In the genomic region with DNA sequence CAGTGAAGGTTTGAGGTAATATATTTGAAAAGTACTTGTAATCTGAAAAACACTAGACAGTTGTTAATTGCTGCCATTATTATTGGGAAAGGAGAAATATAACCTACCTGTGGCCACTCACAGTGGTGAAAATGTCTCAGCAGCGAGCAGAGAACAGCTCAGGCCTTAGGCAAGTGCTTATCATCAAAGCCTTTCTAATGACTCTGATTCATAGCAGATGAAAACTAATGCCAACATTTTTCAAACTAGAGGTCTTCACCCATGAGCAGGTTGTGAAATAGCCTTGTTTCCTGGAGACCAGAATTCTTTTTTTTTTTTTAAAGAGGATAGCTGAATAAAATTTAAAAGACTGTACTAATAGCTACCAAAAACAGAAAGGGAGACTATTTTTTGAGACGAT, we compare ENCODE assay signal across 29 mouse cellular contexts.
DNase-seq lines count a peak whose midpoint lies in the region; ATAC-seq lines count a peak whose summit lies in the region.
"Had no signal": no experiment of that assay in that cellular context is flagged by ENCODE, and none has a peak within 500 bp of the region (broad histone marks: within the 10 kb centered on the region; RNA-seq: fewer than 3 reads in every experiment).

No protein-coding gene starts in this region.

- WGBS in embryonic facial prominence, embryonic 11.5 days, result 57% methylated on average over 2 of the region's 2 CpGs
- WGBS in embryonic facial prominence, embryonic 10.5 days, result 69% methylated on average over 2 of the region's 2 CpGs

- H3K4me2 ChIP-seq in embryonic facial prominence, embryonic 11.5 days (ENCODE audit: low read depth, low read length), result no peak overlapping the region
- H3K4me2 ChIP-seq: embryonic facial prominence, embryonic 12.5 days; embryonic facial prominence, embryonic 15.5 days; forebrain, embryonic 13.5 days; heart, embryonic 11.5 days; hindbrain, embryonic 13.5 days; intestine, embryonic 15.5 days had no signal

- no peak overlapping the region for H3K4me3 ChIP-seq in embryonic facial prominence, embryonic 11.5 days (ENCODE audit: low read depth, low read length)
- no peak overlapping the region for H3K4me3 ChIP-seq in embryonic facial prominence, embryonic 10.5 days
- H3K4me3 ChIP-seq: embryonic facial prominence, embryonic 12.5 days; embryonic facial prominence, embryonic 15.5 days; forebrain, embryonic 10.5 days; forebrain, embryonic 13.5 days; hindbrain, embryonic 13.5 days; intestine, embryonic 15.5 days had no signal

- H3K27ac ChIP-seq in embryonic facial prominence, embryonic 11.5 days (replicated peaks; ENCODE audit: low read depth, low read length), result no peak overlapping the region
- no peak overlapping the region for H3K27ac ChIP-seq in embryonic facial prominence, embryonic 10.5 days (replicated peaks)
- H3K27ac ChIP-seq: embryonic facial prominence, embryonic 12.5 days; embryonic facial prominence, embryonic 15.5 days; forebrain, embryonic 10.5 days; forebrain, embryonic 13.5 days; hindbrain, embryonic 13.5 days; intestine, embryonic 15.5 days had no signal

- H3K36me3 ChIP-seq in embryonic facial prominence, embryonic 11.5 days (replicated peaks; ENCODE audit: control insufficient read depth, insufficient read depth, low read depth, low read length), result no peaks in the 10 kb centered on the region
- no peaks in the 10 kb centered on the region for H3K36me3 ChIP-seq in embryonic facial prominence, embryonic 10.5 days (replicated peaks)
- H3K36me3 ChIP-seq: embryonic facial prominence, embryonic 12.5 days; embryonic facial prominence, embryonic 15.5 days; forebrain, embryonic 10.5 days; G1E; hindbrain, embryonic 13.5 days; intestine, embryonic 15.5 days had no signal

- no peak for ATAC-seq in embryonic facial prominence, embryonic 11.5 days (replicated peaks; ENCODE audit: insufficient number of reproducible peaks, low FRiP score, low TSS enrichment, low read depth)
- ATAC-seq: forebrain, embryonic 13.5 days; forebrain, embryonic 16.5 days; hindbrain, embryonic 16.5 days; intestine, embryonic 15.5 days had no signal

- H3K9me3 ChIP-seq in embryonic facial prominence, embryonic 11.5 days (replicated peaks; ENCODE audit: control insufficient read depth, low read length), result no peaks in the 10 kb centered on the region
- H3K9me3 ChIP-seq in embryonic facial prominence, embryonic 10.5 days, result no peaks in the 10 kb centered on the region
- H3K9me3 ChIP-seq: embryonic facial prominence, embryonic 12.5 days; embryonic facial prominence, embryonic 15.5 days; forebrain, embryonic 10.5 days; forebrain, embryonic 13.5 days; G1E; hindbrain, embryonic 13.5 days; intestine, embryonic 15.5 days had no signal

- H3K4me1 ChIP-seq in embryonic facial prominence, embryonic 11.5 days (ENCODE audit: control insufficient read depth, insufficient read depth, low read length), result no peaks in the 10 kb centered on the region
- 0 out of 2 replicates have a peak, but pooled peaks cover 3% of the 10 kb centered on the region for H3K4me1 ChIP-seq in embryonic facial prominence, embryonic 10.5 days
- H3K4me1 ChIP-seq: embryonic facial prominence, embryonic 15.5 days; forebrain, embryonic 10.5 days; forebrain, embryonic 13.5 days; hindbrain, embryonic 13.5 days; intestine, embryonic 15.5 days had no signal

- no peaks in the 10 kb centered on the region for H3K27me3 ChIP-seq in embryonic facial prominence, embryonic 11.5 days (ENCODE audit: control insufficient read depth, insufficient read depth, low read length)
- no peaks in the 10 kb centered on the region for H3K27me3 ChIP-seq in embryonic facial prominence, embryonic 10.5 days (replicated peaks; ENCODE audit: low read depth, poor library complexity, severe bottlenecking)
- H3K27me3 ChIP-seq: CH12.LX; embryonic facial prominence, embryonic 12.5 days; embryonic facial prominence, embryonic 15.5 days; forebrain, embryonic 13.5 days; hindbrain, embryonic 13.5 days; intestine, embryonic 15.5 days had no signal

- DNase-seq in adrenal gland, adult (ENCODE audit: inconsistent age in 2 of 2, low spot score in 1 of 2), result peak; percentile 39 to 77
- no peak for DNase-seq in adrenal gland, postnatal 36 days
- peak; percentile 32 for DNase-seq in embryonic facial prominence, embryonic 11.5 days (ENCODE audit: low spot score)
- no peak for DNase-seq in embryonic facial prominence, embryonic 10.5 days (ENCODE audit: low spot score)
- peak; percentile 42 for DNase-seq in 3T3-L1 (ENCODE audit: low read depth, low spot score)
- DNase-seq in fat pad, adult 2 months (ENCODE audit: extremely low read depth, low read depth, low spot score), result peak; percentile 40
- DNase-seq in right cerebral cortex, postnatal 10 days (ENCODE audit: low spot score in 2 of 2), result no peak
- DNase-seq in kidney, postnatal 25 days, result no peak
- DNase-seq: B cell, adult 2 months; cerebellum, adult 11-12 months; cerebellum, adult 8-10 months; cerebellum, postnatal 10 days; cerebellum, postnatal 36 days; embryo, embryonic 11 days; gastrocnemius, postnatal 10 days; gastrocnemius, postnatal 36 days; heart, adult 11 months; kidney, adult 11 months had no signal

- no peak overlapping the region for H3K9ac ChIP-seq in embryonic facial prominence, embryonic 11.5 days (replicated peaks; ENCODE audit: low read length)
- H3K9ac ChIP-seq: embryonic facial prominence, embryonic 12.5 days; embryonic facial prominence, embryonic 15.5 days; forebrain, embryonic 13.5 days; hindbrain, embryonic 13.5 days; intestine, embryonic 15.5 days had no signal

Comparison
In these comparisons a context has a peak if more than half of its experiments do, and no peak if none do; other contexts are left out.
1. DNase-seq: peak in adrenal gland, adult (2 of 2), embryonic facial prominence, embryonic 11.5 days (single experiment), 3T3-L1 (single experiment) and fat pad, adult 2 months (single experiment); none in adrenal gland, postnatal 36 days (0 of 2), embryonic facial prominence, embryonic 10.5 days (single experiment), right cerebral cortex, postnatal 10 days (0 of 2) and kidney, postnatal 25 days (0 of 2).